Mouse (Mus musculus) cerebellum, adult 2 months (tissue): ENCODE data around the gene Cdk6.

Experiments
- CTCF ChIP-seq: fragments of 200-500 bp; IDR thresholded peaks from 2 replicates; pipeline ENCODE4 v1.5.1; 2011; ENCODE audit warnings: low read depth, mild to moderate bottlenecking, control low read depth, low read length, moderate library complexity, borderline replicate concordance; ENCODE audit not compliant: insufficient read depth
- POLR2A ChIP-seq: fragments of 200-500 bp; IDR thresholded peaks from 2 replicates; pipeline ENCODE4 v1.6.1; 2011; ENCODE audit warnings: low read length, control low read depth, borderline replicate concordance; ENCODE audit not compliant: insufficient read depth

DNA sequence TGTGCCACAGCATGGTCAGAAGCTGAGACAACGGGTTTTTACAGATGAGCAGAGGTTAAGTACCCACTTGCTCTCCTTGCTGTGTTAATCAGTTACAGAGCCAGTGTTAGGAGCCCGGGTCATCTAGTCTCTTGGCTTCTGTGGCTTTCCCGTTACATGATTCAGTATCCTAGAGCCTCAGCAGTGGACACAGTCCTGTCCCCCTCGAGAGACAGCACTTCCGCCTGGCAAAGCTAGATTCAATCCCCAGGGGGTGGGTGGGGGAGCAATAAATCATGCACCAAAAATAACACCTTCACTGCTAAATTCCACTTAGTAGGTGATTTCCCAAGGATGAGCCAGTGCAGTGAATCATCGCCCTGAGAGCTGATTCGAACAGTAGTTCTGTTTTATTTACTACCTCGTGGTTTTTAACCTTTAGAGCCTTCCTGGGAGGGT lies 160.3 kb downstream of the Cdk6 start:
- TF ChIP-seq CTCF = no peak
- no peak for TF ChIP-seq POLR2A
